Mouse (Mus musculus): ENCODE measurements at regions not wholly inside any gene's neighbourhood (a gene's known extent, or its start where the extent isn't known, plus 50 kb on each side); places are given as distances from the start of the nearest gene placed in this dataset.
"Not testable (repeated sequence)": the region's sequence is repeated elsewhere in the genome, so short reads cannot be mapped to it uniquely, and the experiment has no call there.

- DNase-seq, result no peak
These were observed 219.2 kb downstream of the Bcl11a start for GRCm38 (mm10) chr11:24296893-24297624.

- no peak for DNase-seq
These were observed 219.9 kb downstream of the Bcl11a start for GRCm38 (mm10) chr11:24297763-24298162.

GRCm38 (mm10) chr11:24300351-24300750 lies 222.5 kb downstream of the Bcl11a start:
- no peak for DNase-seq

- DNase-seq, result no peak
These were observed 223.3 kb downstream of the Bcl11a start for GRCm38 (mm10) chr11:24301201-24301600.

GRCm38 (mm10) chr11:24305145-24305553 lies 227.3 kb downstream of the Bcl11a start:
- no peak for DNase-seq

- DNase-seq, result no peak
These were observed 227.8 kb downstream of the Bcl11a start for GRCm38 (mm10) chr11:24305691-24306090.

- DNase-seq, result no peak
These were observed 228.2 kb downstream of the Bcl11a start for GRCm38 (mm10) chr11:24306101-24306500.

- no peak for DNase-seq
These were observed 229.9 kb downstream of the Bcl11a start for GRCm38 (mm10) chr11:24307601-24308252.

GRCm38 (mm10) chr11:24308253-24308633 lies 230.4 kb downstream of the Bcl11a start:
- DNase-seq, result no peak

GRCm38 (mm10) chr11:24314046-24314445 lies 236.2 kb downstream of the Bcl11a start:
- DNase-seq, result no peak

- DNase-seq, result no peak
These were observed 237.7 kb downstream of the Bcl11a start for GRCm38 (mm10) chr11:24315582-24315981.

- no peak for DNase-seq
These were observed 238.3 kb downstream of the Bcl11a start for GRCm38 (mm10) chr11:24316198-24316597.

GRCm38 (mm10) chr11:24317989-24318735 lies 240.3 kb downstream of the Bcl11a start:
- no peak for DNase-seq

- no peak for DNase-seq
These were observed 241.4 kb downstream of the Bcl11a start for GRCm38 (mm10) chr11:24319222-24319621.

- not testable (repeated sequence) for DNase-seq
These were observed 244.6 kb downstream of the Bcl11a start for GRCm38 (mm10) chr11:24322412-24322811.

GRCm38 (mm10) chr11:24328481-24328880 lies 250.6 kb downstream of the Bcl11a start:
- no peak for DNase-seq

GRCm38 (mm10) chr11:24330366-24331124 lies 252.7 kb downstream of the Bcl11a start:
- no peak for DNase-seq

GRCm38 (mm10) chr11:24332241-24332640 lies 254.4 kb downstream of the Bcl11a start:
- DNase-seq, result no peak

- no peak for DNase-seq
These were observed 255.3 kb downstream of the Bcl11a start for GRCm38 (mm10) chr11:24333111-24333510.

- no peak for DNase-seq
These were observed 257.4 kb downstream of the Bcl11a start for GRCm38 (mm10) chr11:24335256-24335655.

GRCm38 (mm10) chr11:24338111-24338510 lies 260.3 kb downstream of the Bcl11a start:
- no peak for DNase-seq

GRCm38 (mm10) chr11:24339061-24339460 lies 261.2 kb downstream of the Bcl11a start:
- no peak for DNase-seq

GRCm38 (mm10) chr11:24340677-24341076 lies 262.8 kb downstream of the Bcl11a start:
- DNase-seq, result no peak
